Mouse (Mus musculus) intestine, embryonic 14.5 days (tissue): ENCODE data around the gene Dpp3. TPM values are rescaled to one million over a fixed set of nuclear protein-coding genes. Genes with fewer than 3 reads are reported as not detected.
"Not testable (repeated sequence)": the region's sequence is repeated elsewhere in the genome, so short reads cannot be mapped to it uniquely, and the experiment has no call there.

Experiments
- ATAC-seq: fragments of 200-750 bp; cut with Nextera tagmentation; replicated peaks from 2 replicates; pipeline ENCODE4 v1.8.0; 2017; ENCODE audit warnings: low read depth, moderate number of reproducible peaks, moderate TSS enrichment, moderate library complexity; ENCODE audit not compliant: low FRiP score, low TSS enrichment
- DNase-seq: peaks from one replicate; pipeline ENCODE4 v3.0.0-alpha.2; 2018; ENCODE audit warnings: low spot score
- H3K27ac ChIP-seq: fragments of 300-500 bp; sonication (generic); 2 replicates; pipeline ENCODE4 v1.5.1; 2014; ENCODE audit warnings: low read depth, mild to moderate bottlenecking, control low read depth
- H3K27me3 ChIP-seq: fragments of 300-500 bp; sonication (generic); replicated peaks from 2 replicates; pipeline ENCODE4 v1.6.1; 2014; ENCODE audit warnings: low read length, control low read depth; ENCODE audit not compliant: control insufficient read depth, insufficient read depth
- H3K36me3 ChIP-seq: fragments of 300-500 bp; sonication (generic); 2 replicates; pipeline ENCODE4 v1.6.1; 2014; ENCODE audit warnings: low read length, control low read depth; ENCODE audit not compliant: control insufficient read depth, insufficient read depth
- H3K4me1 ChIP-seq: fragments of 300-500 bp; sonication (generic); replicated peaks from 2 replicates; pipeline ENCODE4 v1.6.1; 2014; ENCODE audit warnings: low read length, control low read depth, mixed read lengths; ENCODE audit not compliant: control insufficient read depth, insufficient read depth
- H3K4me2 ChIP-seq: fragments of 300-500 bp; sonication (generic); 2 replicates; pipeline ENCODE4 v1.6.1; 2014; ENCODE audit warnings: low read length
- H3K4me3 ChIP-seq: fragments of 300-500 bp; sonication (generic); 2 replicates; pipeline ENCODE4 v1.5.1; 2014; ENCODE audit warnings: low read depth, low read length, control low read depth, mixed read lengths
- H3K9ac ChIP-seq: fragments of 300-500 bp; sonication (generic); 2 replicates; pipeline ENCODE4 v1.6.1; 2014; ENCODE audit warnings: mild to moderate bottlenecking, low read length
- H3K9me3 ChIP-seq: fragments of 300-500 bp; sonication (generic); 2 replicates; pipeline ENCODE4 v1.6.1; 2016; ENCODE audit warnings: low read length, control low read depth; ENCODE audit not compliant: control insufficient read depth
- WGBS: fragments of 180-500 bp; shearing (Covaris S2); extraction: QIAGEN DNeasy Blood & Tissue Kit; methylation state at CpG from one replicate; pipeline ENCODE4 v1.1.7; 2014; 5-methylcytosine and 5-hydroxymethylcytosine counted together
- polyA plus RNA-seq: library from polyadenylated mRNA; unstranded; fragments of >200 nt; fragmentation: Nextera tagmentation; extraction: Ambion mirVana; gene quantifications from 2 replicates; pipeline ENCODE4 v1.2.1, GENCODE M21; 2014

The Dpp3 gene
- polyA plus RNA-seq, 1 experiment from 2014 or later, result 109 TPM

GRCm38 (mm10) chr19:4878405-4879323 is 49.4 kb downstream of the Dpp3 start, which contains the start of gene Zdhhc24:
Gene Zdhhc24, plus strand, starts transcription at chr19:4878668.
- DNase-seq, result peak; percentile 99
- Histone ChIP-seq H3K4me2 (peak within 1 kb of the TSS; percentile 83), H3K9me3 (no peaks in the 10 kb centered on the region), H3K4me3 (peak within 1 kb of the TSS; percentile 65), H3K36me3 (no peaks in the 10 kb centered on the region), H3K4me1 (peaks cover 15% of the 10 kb centered on the region), H3K27me3 (no peaks in the 10 kb centered on the region), H3K27ac (0 out of 2 replicates have a peak within 1 kb of the TSS, but pooled peaks have one; percentile 16), H3K9ac (peak within 1 kb of the TSS; percentile 71)
- peak; percentile 98 for ATAC-seq
- under 1% methylated on average over 51 of the region's 52 CpGs for WGBS

GRCm38 (mm10) chr19:4877785-4878184 is 50.3 kb downstream of the Dpp3 start, which contains the start of gene Actn3:
Gene Actn3, minus strand, starts transcription at chr19:4877909.
- ATAC-seq (0 out of 2 replicates have a peak, but pooled peaks have one; percentile 6), DNase-seq (peak; percentile 62)
- WGBS, result 2% methylated on average over 17 of the region's 17 CpGs

GRCm38 (mm10) chr19:4876755-4877154 is 51.3 kb downstream of the Dpp3 start:
- Histone ChIP-seq H3K27ac (no peak overlapping the region), H3K4me2 (no peak overlapping the region), H3K36me3 (no peaks in the 10 kb centered on the region), H3K9me3 (no peaks in the 10 kb centered on the region), H3K4me1 (peaks cover 15% of the 10 kb centered on the region), H3K27me3 (no peaks in the 10 kb centered on the region), H3K9ac (no peak overlapping the region), H3K4me3 (no peak overlapping the region)
- 79% methylated on average over 3 of the region's 3 CpGs for WGBS
- DNase-seq (no peak), ATAC-seq (no peak)

More at GRCm38 (mm10) chr19:4877785-4878184, 50.3 kb downstream of the Dpp3 start, which contains the start of gene Actn3:
- H3K27me3 ChIP-seq, result no peaks in the 10 kb centered on the region
- peak within 1 kb of the TSS; percentile 71 for H3K9ac ChIP-seq
- peaks cover 15% of the 10 kb centered on the region for H3K4me1 ChIP-seq
- peak within 1 kb of the TSS; percentile 83 for H3K4me2 ChIP-seq
- H3K4me3 ChIP-seq, result peak within 1 kb of the TSS; percentile 65
- H3K9me3 ChIP-seq, result no peaks in the 10 kb centered on the region
- no peaks in the 10 kb centered on the region for H3K36me3 ChIP-seq
- H3K27ac ChIP-seq, result 0 out of 2 replicates have a peak within 1 kb of the TSS, but pooled peaks have one; percentile 16

- DNase-seq, result no peak
- no peaks in the 10 kb centered on the region for H3K9me3 ChIP-seq
- no peaks in the 10 kb centered on the region for H3K27me3 ChIP-seq
- ATAC-seq, result no peak
- H3K9ac ChIP-seq, result no peak overlapping the region
- H3K27ac ChIP-seq, result no peak overlapping the region
- H3K36me3 ChIP-seq, result no peaks in the 10 kb centered on the region
- no peak overlapping the region for H3K4me3 ChIP-seq
- no peak overlapping the region for H3K4me2 ChIP-seq
- 66% methylated on average over 3 of the region's 4 CpGs for WGBS
- H3K4me1 ChIP-seq, result peaks cover 15% of the 10 kb centered on the region
These were observed 51.8 kb downstream of the Dpp3 start for GRCm38 (mm10) chr19:4876241-4876640.

- H3K4me2 ChIP-seq, H3K36me3 ChIP-seq, H3K27me3 ChIP-seq, H3K9ac ChIP-seq, H3K9me3 ChIP-seq, ATAC-seq, H3K4me3 ChIP-seq, H3K27ac ChIP-seq, DNase-seq: not testable (repeated sequence)
- H3K4me1 ChIP-seq, result peaks cover 15% of the 10 kb centered on the region
- 86% methylated on average over 1 of the region's 1 CpGs for WGBS
These were observed 53.5 kb downstream of the Dpp3 start for GRCm38 (mm10) chr19:4874613-4875012.

- no peak for DNase-seq
- Histone ChIP-seq H3K9me3 (no peaks in the 10 kb centered on the region), H3K36me3 (no peaks in the 10 kb centered on the region), H3K4me3 (no peak overlapping the region), H3K27me3 (peaks cover 4% of the 10 kb centered on the region; the same call in 1 of the 2 replicates), H3K4me1 (no peaks in the 10 kb centered on the region), H3K27ac (no peak overlapping the region), H3K9ac (no peak overlapping the region), H3K4me2 (peak overlapping the region; percentile 16)
- 3% methylated on average over 17 of the region's 17 CpGs for WGBS
- ATAC-seq, result no peak
These were observed 62.9 kb downstream of the Dpp3 start for GRCm38 (mm10) chr19:4865147-4865546.

GRCm38 (mm10) chr19:4863048-4863447 is 65.0 kb downstream of the Dpp3 start:
- peaks cover 4% of the 10 kb centered on the region; the same call in 1 of the 2 replicates for H3K27me3 ChIP-seq
- no peak overlapping the region for H3K4me3 ChIP-seq
- DNase-seq (no peak), ATAC-seq (no peak)
- no peak overlapping the region for H3K4me2 ChIP-seq
- H3K36me3 ChIP-seq, result no peaks in the 10 kb centered on the region
- no peak overlapping the region for H3K27ac ChIP-seq
- H3K9ac ChIP-seq, result no peak overlapping the region
- 64% methylated on average over 6 of the region's 6 CpGs for WGBS
- no peaks in the 10 kb centered on the region for H3K9me3 ChIP-seq
- no peaks in the 10 kb centered on the region for H3K4me1 ChIP-seq

GRCm38 (mm10) chr19:4859081-4859480 is 69.0 kb downstream of the Dpp3 start:
- H3K27ac ChIP-seq, result no peak overlapping the region
- no peak for ATAC-seq
- 68% methylated on average over 6 of the region's 6 CpGs for WGBS

More at GRCm38 (mm10) chr19:4859081-4859480, 69.0 kb downstream of the Dpp3 start:
- no peaks in the 10 kb centered on the region for H3K27me3 ChIP-seq
- no peak overlapping the region for H3K4me3 ChIP-seq
- H3K9ac ChIP-seq, result no peak overlapping the region
- no peak overlapping the region for H3K4me2 ChIP-seq
- DNase-seq, result no peak
- H3K4me1 ChIP-seq, result peaks cover 7% of the 10 kb centered on the region
- no peaks in the 10 kb centered on the region for H3K9me3 ChIP-seq
- no peaks in the 10 kb centered on the region for H3K36me3 ChIP-seq
